Mouse (Mus musculus): ENCODE data around the gene Itsn1. TPM values are rescaled to one million over a fixed set of nuclear protein-coding genes. Genes with fewer than 3 reads are reported as not detected.

Gene Itsn1
- total RNA-seq, 4 experiments from 2014 or later: 116 to 158 (median 148) TPM

DNA sequence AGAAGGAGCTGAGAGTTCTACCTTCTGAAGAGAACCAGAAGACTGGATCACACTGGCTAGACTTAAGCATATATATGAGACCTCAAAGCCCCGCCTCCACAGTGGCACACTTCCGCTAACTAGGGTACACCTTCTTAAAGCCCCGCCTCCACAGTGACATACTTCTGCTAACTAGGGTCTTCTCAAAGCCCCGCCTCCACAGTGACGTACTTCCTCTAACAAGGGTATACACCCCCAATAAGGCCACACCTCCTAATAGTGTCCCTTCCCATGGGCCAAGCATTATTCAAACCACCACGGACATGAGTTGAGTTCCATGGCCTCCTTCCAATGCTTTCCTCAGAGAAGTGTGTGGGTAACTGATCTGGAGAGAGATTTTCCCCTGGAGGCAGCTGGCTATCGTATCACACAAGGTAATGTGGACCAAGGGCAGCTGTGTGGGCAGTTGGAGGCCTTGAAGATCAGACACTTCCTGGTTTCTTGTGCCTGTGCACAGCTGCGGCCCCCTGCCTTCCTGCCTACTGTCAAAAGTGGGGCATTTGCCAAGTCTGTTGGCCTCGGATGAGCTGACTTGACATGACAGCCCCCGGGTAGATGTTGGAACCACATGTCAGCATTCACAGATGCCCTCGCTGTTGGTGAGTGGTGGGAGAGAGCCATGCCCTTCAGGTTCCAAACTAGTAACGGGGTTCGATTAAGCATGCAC is 174.9 kb downstream of the Itsn1 start:
- DNase-seq (ENCODE audit: low spot score in 2 of 2): no peak

GRCm38 (mm10) chr16:91905127-91905860 is 176.2 kb downstream of the Itsn1 start:
- no peak for DNase-seq (ENCODE audit: low spot score in 2 of 2)

DNA sequence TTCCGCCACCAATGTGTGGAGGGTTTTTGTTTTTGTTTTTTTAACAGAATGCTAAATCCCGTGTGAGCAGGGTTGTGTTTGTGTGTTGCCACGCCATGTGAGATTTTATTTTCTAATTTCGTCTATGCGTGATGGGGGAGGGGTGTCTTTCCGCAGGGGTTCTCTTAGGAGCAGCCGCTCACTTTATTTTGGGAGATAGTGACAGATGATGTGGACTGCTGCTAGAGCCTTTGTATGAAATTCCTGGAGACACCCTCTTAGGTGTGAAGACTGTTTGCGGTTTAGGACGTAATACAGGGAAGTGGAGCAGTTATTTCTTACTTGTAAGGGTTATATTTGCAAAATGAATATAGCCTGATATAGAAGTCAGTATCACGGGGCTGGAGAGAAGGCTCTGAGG is 176.9 kb downstream of the Itsn1 start:
- DNase-seq (ENCODE audit: low spot score in 2 of 2): no peak

DNA sequence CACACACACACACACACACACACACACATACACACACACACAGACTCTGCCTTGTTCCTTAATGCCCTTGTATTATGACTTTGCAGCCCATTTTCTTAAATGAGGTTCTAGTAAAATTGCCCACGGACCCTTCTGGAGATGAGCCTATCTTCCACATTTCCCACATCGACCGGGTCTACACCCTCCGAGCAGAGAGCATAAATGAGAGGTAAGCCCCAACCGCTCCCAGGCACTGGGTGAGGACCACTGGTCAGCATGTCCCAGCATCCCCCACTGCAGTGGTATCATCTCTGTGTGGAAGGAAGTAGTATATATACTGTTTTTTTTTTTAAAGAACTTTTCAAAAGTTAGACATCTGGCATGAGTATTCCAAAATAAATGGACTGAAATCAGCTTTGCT is 177.6 kb downstream of the Itsn1 start:
- DNase-seq (ENCODE audit: low spot score in 2 of 2): no peak

GRCm38 (mm10) chr16:91907158-91907557 is 178.1 kb downstream of the Itsn1 start:
- DNase-seq (ENCODE audit: low spot score in 2 of 2): no peak

- DNase-seq (ENCODE audit: low spot score in 2 of 2): no peak
These were observed 180.7 kb downstream of the Itsn1 start for GRCm38 (mm10) chr16:91909569-91910335.

DNA sequence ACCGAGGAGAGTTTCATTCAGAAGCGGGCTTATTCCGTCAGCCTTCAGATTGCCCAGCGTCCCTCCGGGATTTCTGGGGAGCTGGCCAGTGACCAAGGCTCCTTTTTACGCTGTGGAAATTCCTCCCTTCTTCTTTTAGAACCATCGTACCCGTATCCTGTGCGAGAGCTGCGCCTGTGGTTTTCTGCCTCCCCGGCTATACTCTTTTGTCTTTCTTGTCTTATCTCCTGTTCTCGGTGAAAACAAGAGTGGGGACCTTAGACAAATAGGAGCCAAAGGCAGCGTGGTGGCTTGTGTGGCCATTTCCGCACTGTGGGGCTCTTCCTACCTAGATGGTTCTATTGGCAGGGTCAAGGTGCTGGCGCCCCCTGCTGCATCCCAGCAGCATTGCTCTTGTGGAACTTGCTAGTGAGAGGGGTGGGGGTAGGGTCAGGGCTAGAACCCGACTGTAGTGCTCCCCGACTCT is 188.6 kb downstream of the Itsn1 start:
- peak; percentile 74 to 84 for DNase-seq (ENCODE audit: low spot score in 2 of 2)

DNA sequence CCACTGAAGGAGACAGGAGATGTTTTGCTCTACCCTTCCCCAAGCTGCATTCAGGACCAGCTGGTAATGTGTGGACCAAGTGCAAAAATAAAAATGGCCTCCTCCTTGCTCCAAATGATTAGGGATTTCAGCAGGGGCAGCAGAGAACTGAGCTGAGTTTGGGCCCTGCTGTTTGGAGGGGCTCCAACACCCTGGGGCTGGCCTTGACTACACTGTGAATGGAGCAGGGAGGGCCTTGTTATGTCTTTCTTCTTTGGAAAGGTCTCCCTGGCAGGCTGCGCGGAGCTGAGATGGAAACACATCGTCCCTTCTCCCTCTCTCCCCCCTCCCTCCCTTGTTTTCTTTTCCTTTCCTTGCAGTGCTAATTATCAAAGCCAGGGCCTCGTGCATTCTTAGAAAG is 189.4 kb downstream of the Itsn1 start:
- DNase-seq (ENCODE audit: low spot score in 2 of 2): no peak

DNA sequence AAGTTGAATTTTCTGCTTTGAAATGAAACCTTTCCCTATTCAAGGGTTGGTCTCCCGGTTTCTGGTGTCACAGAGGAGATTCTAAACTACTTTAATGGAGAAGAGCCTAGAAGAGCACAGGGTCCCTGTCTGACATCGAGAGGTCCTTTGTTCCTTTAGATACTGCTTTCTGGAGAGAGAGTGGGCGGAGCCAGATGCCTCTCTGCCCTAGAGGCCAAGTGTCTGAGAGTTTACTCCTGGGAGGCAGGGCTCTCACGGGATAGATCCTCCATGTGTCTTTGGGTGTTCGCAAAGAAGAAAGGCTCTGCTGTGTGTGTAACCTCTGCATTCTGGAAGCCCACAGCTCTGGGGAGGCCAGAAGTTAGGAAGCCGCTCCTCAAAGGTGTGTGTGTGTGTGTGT is 190.0 kb downstream of the Itsn1 start:
- no peak for DNase-seq (ENCODE audit: low spot score in 2 of 2)

DNA sequence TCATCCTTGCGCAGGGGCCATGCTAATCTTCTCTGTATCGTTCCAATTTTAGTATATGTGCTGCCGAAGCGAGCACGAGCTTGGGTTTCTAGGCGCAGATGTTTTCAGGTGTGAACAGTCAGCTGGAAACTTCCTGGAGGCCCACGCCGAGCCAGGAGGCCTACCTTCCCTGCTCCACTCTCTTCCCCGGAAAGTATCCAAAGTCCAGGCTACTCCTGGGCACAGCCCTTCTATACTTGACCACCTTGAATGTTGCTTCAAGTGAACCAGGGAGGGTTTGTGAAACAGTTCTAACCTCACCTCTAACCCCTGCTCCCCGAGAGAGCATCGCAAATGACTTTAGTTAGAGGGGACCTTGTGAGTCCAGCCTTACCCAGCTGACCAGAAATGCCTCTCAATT is 192.3 kb downstream of the Itsn1 start:
- no peak for DNase-seq (ENCODE audit: low spot score in 2 of 2)

GRCm38 (mm10) chr16:91922939-91923338 is 193.9 kb downstream of the Itsn1 start:
- DNase-seq (ENCODE audit: low spot score in 2 of 2): no peak

DNA sequence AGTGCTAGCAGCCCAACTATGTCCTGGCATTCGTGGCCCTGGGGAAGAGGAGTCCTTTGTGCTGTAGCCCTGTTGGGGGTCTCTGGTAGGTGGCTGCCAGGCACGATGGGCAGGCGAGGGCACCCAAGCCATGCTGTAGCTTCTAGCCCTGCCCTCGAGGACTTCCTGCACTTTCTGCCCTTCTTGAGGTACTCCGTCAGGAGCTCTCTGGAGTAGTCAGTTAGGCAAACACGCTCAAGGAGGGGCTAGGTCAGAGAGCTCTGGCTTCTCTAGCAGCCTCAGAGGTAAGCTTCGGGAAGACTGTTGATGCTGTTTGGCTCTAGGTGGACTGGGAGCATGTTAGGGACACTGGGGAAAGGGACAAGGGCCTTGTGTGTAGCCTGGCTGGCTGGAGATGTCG is 195.3 kb downstream of the Itsn1 start:
- no peak for DNase-seq (ENCODE audit: low spot score in 2 of 2)

DNA sequence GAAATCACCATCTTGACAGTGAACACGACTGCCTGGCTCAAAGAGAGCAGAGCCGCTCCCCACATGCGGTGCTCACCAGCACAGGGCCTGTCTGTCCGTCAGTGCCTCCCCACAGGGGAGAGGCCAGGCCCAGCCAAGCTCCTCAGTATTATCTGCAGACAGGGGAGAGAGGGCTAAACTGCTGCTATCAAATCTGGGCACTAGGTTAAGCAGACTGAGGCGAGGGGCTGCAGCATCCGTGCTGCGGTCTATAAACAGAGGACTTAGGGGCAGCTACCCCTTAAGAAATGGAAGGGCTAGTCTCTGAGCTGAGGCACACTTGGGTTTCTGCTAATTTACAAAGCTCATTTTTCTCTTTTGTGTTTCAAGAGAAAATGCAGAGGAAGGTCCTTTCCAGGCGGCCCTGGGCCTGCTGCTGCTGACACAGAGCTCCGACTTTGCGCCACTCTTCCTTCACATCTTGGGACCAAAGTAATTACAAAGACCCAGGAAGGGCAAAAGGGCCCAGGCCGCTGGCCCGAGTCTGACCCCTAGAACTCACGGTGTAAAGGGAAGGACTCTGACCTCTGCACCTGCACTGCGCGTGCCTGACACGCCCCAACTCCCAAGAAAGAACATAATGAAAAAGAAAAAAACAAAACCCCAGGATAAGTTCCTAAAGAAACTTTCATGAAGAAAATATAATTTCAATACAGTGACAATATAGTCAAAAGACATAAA is 199.0 kb downstream of the Itsn1 start:
- no peak for DNase-seq (ENCODE audit: low spot score in 2 of 2)

GRCm38 (mm10) chr16:91931078-91932013 is 202.3 kb downstream of the Itsn1 start:
- DNase-seq (ENCODE audit: low spot score in 2 of 2): peak; percentile 80 to 94

DNA sequence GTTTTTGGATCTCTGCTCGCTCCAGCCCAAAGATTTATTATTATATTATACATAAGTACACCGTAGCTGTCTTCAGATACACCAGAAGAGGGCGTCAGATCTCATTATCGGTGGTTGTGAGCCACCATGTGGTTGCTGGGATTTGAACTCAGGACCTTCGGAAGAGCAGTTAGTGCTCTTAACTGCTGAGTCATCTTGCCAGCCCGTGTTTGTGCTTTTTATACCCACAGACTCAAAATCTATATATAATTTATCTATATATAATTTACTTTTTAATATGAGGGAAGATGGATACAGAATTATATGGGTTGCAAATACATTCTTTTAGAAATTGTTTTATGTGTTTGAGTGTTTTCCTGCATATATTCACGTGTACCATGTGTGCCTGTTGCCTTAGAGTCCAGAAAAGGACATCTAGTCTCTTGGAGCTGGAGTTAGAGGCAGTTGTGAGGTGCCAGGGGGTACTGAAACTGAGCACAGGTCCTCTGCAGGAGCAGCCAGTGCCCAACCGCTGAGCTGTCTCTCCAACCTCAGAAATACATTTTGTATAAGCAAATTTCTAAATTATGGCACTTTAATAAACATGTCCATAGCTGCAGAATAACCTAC is 203.1 kb downstream of the Itsn1 start:
- DNase-seq (ENCODE audit: low spot score in 2 of 2): no peak

- no peak for DNase-seq (ENCODE audit: low spot score in 2 of 2)
These were observed 203.9 kb downstream of the Itsn1 start for GRCm38 (mm10) chr16:91932843-91933518.

- no peak for DNase-seq (ENCODE audit: low spot score in 2 of 2)
These were observed 206.0 kb downstream of the Itsn1 start for GRCm38 (mm10) chr16:91935108-91935507.

GRCm38 (mm10) chr16:91935726-91936125 is 206.6 kb downstream of the Itsn1 start:
- no peak for DNase-seq (ENCODE audit: low spot score in 2 of 2)

- peak; percentile 59 to 85 for DNase-seq (ENCODE audit: low spot score in 2 of 2)
These were observed 207.4 kb downstream of the Itsn1 start for GRCm38 (mm10) chr16:91936340-91937030.
